ENCODE assay signal across 1 mouse cellular context in the genomic region with DNA sequence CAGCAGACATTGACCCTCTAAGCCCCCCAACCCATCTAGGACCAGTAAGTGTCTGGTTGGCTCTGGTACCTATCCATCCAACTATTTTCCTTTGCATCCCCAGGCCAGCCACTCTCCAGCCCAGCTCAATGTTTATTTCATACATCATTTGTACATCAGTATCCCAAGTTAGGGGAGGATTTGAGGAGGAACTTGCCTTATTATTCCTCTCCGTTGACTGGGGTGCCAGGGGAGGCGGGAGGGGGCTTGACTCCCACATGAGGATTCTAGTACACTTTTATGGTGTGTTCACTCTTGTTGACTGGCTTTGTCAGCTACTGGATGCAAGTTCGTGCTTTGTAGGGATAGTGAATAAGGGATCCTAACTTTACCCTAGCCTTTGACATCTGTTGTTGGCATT.
TF ChIP-seq lines count a peak whose summit lies in the region.

No protein-coding gene starts in this region.

TF ChIP-seq in myocyte, 11 proteins besides CTCF, POLR2A, EP300 and RAD21 (continued from another document):
- TF ChIP-seq USF1 (IDR thresholded peaks at IDR 0.05; ENCODE audit: low read depth) (no peak), TCF3 (IDR thresholded peaks at IDR 0.05; ENCODE audit: insufficient read length, low read depth) (no peak), MYOG (IDR thresholded peaks at IDR 0.05; ENCODE audit: control insufficient read depth in 1 of 3, insufficient read depth in 1 of 3, insufficient read length in 2 of 3, low read depth in 2 of 3) (no peak), TCF12 (IDR thresholded peaks at IDR 0.05; ENCODE audit: insufficient read depth, poor library complexity, severe bottlenecking) (no peak), POLR2AphosphoS2 (IDR thresholded peaks at IDR 0.05; ENCODE audit: insufficient read length, low read depth) (no peak), CEBPB (IDR thresholded peaks at IDR 0.05; ENCODE audit: insufficient read depth, poor library complexity, severe bottlenecking) (no peak)
